Mouse (Mus musculus): ENCODE measurements around the gene Gspt1. TPM values are rescaled to one million over a fixed set of nuclear protein-coding genes. Genes with fewer than 3 reads are reported as not detected.
"Not testable (repeated sequence)": the region's sequence is repeated elsewhere in the genome, so short reads cannot be mapped to it uniquely, and the experiment has no call there.

Gene Gspt1
- 58.2 and 58.5 TPM in 2 replicates for polyA plus RNA-seq (2014; fragmentation: Nextera tagmentation; extraction: Ambion mirVana)

DNA sequence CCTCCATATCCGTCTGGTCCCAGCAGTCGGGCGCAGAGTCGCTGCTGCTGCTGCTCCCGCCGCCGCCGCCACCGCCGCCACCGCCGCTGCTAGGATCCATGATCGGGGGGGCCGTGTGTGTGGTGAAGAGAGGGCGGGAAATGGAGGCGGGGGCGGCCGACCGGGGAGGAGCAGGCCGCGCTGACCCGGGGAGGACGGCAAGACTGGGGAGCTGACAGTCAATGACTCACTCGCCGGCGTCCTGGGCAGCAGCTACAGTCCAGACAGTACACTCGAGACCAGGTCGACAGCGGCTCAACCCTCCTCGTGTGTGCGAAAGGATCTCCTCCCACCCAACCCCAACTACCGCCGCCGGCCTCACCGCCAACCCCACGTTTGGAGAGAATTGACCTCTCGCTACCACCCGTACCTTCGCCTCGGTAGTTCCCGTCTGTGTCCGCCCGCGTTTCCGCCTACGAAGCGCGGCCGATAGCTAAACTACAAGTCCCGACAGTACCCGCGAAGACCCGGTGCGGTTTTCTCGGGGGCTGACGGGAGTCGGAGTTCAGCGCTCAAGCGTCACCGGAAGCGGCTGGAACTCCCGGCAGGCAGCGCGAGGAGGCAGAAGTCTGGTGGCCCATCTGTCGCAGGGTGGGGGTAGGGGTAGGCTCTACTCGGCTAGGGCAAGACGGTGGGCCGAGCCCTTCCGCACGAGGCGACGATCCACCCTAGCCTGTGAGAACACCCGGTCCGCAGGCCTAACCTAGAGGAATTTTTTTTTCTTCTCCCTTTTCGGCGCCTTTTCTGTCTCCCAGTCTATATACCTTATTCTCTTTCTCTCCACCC lies at the start of gene Gspt1:
TSS of gene Gspt1 (minus strand) at position 428 of the 825 bp plus-strand sequence.
- WGBS: under 1% methylated on average over 72 of the region's 76 CpGs
- Histone ChIP-seq H3K9me3 (ENCODE audit: control insufficient read depth, low read length) (no peaks in the 10 kb centered on the region), H3K27ac (peak within 1 kb of the TSS; percentile 95), H3K27me3 (ENCODE audit: control insufficient read depth, insufficient read depth, low read length) (no peaks in the 10 kb centered on the region), H3K9ac (peak within 1 kb of the TSS; percentile 95), H3K4me2 (replicated peaks) (peak within 1 kb of the TSS; percentile 94), H3K36me3 (replicated peaks; ENCODE audit: control insufficient read depth, insufficient read depth) (no peaks in the 10 kb centered on the region), H3K4me3 (replicated peaks; ENCODE audit: low read length) (peak within 1 kb of the TSS; percentile 97), H3K4me1 (replicated peaks; ENCODE audit: control insufficient read depth, insufficient read depth, low read length) (peaks cover 26% of the 10 kb centered on the region)
- ATAC-seq (ENCODE audit: low FRiP score) (peak; percentile 99), DNase-seq (ENCODE audit: low spot score) (peak; percentile 98)

DNA sequence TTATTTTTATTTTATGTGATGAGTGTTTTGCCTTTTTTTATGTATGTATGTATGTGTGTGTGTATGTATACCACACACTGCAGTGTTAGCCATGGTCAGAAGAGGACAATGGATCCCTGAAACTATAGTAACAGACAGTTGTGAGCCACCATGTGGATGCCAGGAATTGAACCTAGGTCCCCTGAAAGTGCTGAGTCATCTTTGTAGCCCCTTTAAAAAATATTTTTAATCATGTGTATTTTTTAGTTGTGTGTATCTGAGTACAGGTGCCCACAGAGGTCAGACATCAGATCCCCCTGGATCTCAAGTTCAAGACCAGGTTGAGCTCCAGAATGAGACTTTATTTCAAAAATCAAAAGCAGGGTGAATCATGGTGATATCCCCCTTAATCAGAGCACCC lies 49.6 kb upstream of the Gspt1 start:
- ATAC-seq (ENCODE audit: low FRiP score) (no peak), DNase-seq (ENCODE audit: low spot score) (no peak)
- Histone ChIP-seq H3K9me3 (ENCODE audit: control insufficient read depth, low read length) (no peaks in the 10 kb centered on the region), H3K27ac (no peak overlapping the region), H3K36me3 (replicated peaks; ENCODE audit: control insufficient read depth, insufficient read depth) (no peaks in the 10 kb centered on the region), H3K27me3 (ENCODE audit: control insufficient read depth, insufficient read depth, low read length) (no peaks in the 10 kb centered on the region), H3K4me3 (replicated peaks; ENCODE audit: low read length) (no peak overlapping the region), H3K9ac (no peak overlapping the region), H3K4me2 (replicated peaks) (no peak overlapping the region), H3K4me1 (replicated peaks; ENCODE audit: control insufficient read depth, insufficient read depth, low read length) (no peaks in the 10 kb centered on the region)

DNA sequence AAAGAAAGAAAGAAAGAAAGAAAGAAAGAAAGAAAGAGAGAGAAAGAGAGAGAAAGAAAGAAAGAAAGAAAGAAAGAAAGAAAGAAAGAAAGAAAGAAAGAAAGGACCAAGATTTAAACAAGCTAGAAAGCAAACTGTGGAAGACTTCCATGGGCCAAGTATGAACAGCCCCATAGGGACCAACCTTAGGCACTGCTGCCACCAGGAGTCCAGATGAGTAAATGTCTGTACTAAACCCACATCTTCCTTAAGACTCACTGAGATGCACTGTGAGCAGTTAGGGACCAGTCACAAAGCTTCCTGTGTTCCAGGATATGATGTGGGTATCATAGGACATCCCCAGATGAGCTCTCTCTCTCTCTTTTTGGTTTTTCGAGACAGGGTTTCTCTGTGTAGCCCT lies 43.6 kb upstream of the Gspt1 start:
- not testable (repeated sequence) for H3K9me3 ChIP-seq (ENCODE audit: control insufficient read depth, low read length); H3K9ac ChIP-seq; ATAC-seq (ENCODE audit: low FRiP score); H3K4me2 ChIP-seq (replicated peaks); H3K36me3 ChIP-seq (replicated peaks; ENCODE audit: control insufficient read depth, insufficient read depth); DNase-seq (ENCODE audit: low spot score); H3K27ac ChIP-seq; H3K4me1 ChIP-seq (replicated peaks; ENCODE audit: control insufficient read depth, insufficient read depth, low read length); H3K4me3 ChIP-seq (replicated peaks; ENCODE audit: low read length); H3K27me3 ChIP-seq (ENCODE audit: control insufficient read depth, insufficient read depth, low read length)
- WGBS: 75% methylated on average over 1 of the region's 1 CpGs

DNA sequence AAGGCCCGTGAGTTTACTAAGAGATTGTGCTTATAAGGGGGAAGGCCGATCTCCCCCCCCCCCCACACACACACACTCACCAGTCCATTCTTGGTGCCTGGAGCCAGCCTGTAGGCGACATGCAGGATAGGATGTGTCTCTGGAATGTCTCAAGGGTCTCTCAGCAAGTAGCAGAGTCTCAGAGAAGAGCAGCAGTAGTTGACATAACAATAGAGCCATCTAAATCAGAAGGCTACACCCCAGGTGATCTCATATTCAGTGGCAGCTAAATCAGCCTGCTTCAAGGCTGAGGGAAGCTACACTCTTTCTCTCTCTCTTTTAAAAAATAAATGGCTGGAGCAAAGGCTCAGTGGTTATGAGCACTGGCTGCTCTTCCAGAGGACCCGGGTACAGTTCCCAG lies 41.5 kb upstream of the Gspt1 start:
- not testable (repeated sequence) for H3K4me3 ChIP-seq (replicated peaks; ENCODE audit: low read length); H3K9me3 ChIP-seq (ENCODE audit: control insufficient read depth, low read length)

DNA sequence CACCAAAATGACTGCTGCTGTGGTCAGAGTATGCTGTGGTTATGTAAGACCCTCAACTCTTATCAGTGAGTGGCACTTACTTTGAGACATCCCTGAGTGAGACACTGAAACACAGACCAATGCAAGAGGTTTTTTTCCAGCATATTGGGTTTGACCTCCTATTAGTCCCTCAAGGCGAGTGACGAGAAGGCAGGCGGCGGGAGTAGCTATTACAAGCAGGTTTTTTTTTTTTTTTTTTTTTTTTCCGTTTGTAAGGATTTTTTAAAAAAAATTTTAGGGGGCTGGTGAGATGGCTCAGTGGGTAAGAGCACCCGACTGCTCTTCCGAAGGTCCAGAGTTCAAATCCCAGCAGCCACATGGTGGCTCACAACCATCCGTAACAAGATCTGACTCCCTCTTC lies 34.7 kb upstream of the Gspt1 start:
- ATAC-seq (ENCODE audit: low FRiP score); H3K9ac ChIP-seq; H3K9me3 ChIP-seq (ENCODE audit: control insufficient read depth, low read length); H3K4me1 ChIP-seq (replicated peaks; ENCODE audit: control insufficient read depth, insufficient read depth, low read length); H3K27ac ChIP-seq; H3K27me3 ChIP-seq (ENCODE audit: control insufficient read depth, insufficient read depth, low read length); H3K4me3 ChIP-seq (replicated peaks; ENCODE audit: low read length); H3K4me2 ChIP-seq (replicated peaks); DNase-seq (ENCODE audit: low spot score); H3K36me3 ChIP-seq (replicated peaks; ENCODE audit: control insufficient read depth, insufficient read depth): not testable (repeated sequence)
- 92% methylated on average over 7 of the region's 8 CpGs for whole genome bisulfite sequencing

More for the DNA sequence above, 41.5 kb upstream of the Gspt1 start:
- H3K36me3 ChIP-seq (replicated peaks; ENCODE audit: control insufficient read depth, insufficient read depth); H3K4me2 ChIP-seq (replicated peaks); ATAC-seq (ENCODE audit: low FRiP score); H3K27ac ChIP-seq; H3K9ac ChIP-seq; DNase-seq (ENCODE audit: low spot score); H3K4me1 ChIP-seq (replicated peaks; ENCODE audit: control insufficient read depth, insufficient read depth, low read length); H3K27me3 ChIP-seq (ENCODE audit: control insufficient read depth, insufficient read depth, low read length): not testable (repeated sequence)
- 67% methylated on average over 4 of the region's 4 CpGs for WGBS

DNA sequence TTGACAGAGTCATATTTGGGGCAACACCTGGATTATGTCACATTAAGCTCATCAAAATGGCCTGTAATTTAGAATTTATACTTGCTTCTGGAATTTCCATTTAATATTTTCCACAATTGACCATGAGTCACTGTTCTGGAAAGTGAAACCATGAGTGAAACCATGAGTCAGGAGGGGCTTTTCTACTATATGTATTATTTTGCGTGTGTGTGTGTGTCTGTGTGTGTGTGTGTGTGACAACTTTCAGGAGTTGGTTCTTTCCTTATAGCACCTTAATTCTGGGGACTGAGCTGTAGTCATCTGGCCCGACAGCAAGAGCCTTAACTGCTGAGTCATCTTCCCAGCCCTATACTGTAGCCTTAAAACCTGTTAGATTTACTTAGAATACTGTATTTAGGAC lies 31.8 kb upstream of the Gspt1 start:
- no peaks in the 10 kb centered on the region for H3K27me3 ChIP-seq (ENCODE audit: control insufficient read depth, insufficient read depth, low read length)
- ATAC-seq (ENCODE audit: low FRiP score): no peak
- H3K4me3 ChIP-seq (replicated peaks; ENCODE audit: low read length): no peak overlapping the region
- no peaks in the 10 kb centered on the region for H3K9me3 ChIP-seq (ENCODE audit: control insufficient read depth, low read length)
- no peak overlapping the region for H3K9ac ChIP-seq
- H3K36me3 ChIP-seq (replicated peaks; ENCODE audit: control insufficient read depth, insufficient read depth): no peaks in the 10 kb centered on the region
- H3K27ac ChIP-seq: no peak overlapping the region
- no peaks in the 10 kb centered on the region for H3K4me1 ChIP-seq (replicated peaks; ENCODE audit: control insufficient read depth, insufficient read depth, low read length)
- 87% methylated on average over 2 of the region's 2 CpGs for WGBS
- H3K4me2 ChIP-seq (replicated peaks): no peak overlapping the region
- DNase-seq (ENCODE audit: low spot score): no peak

DNA sequence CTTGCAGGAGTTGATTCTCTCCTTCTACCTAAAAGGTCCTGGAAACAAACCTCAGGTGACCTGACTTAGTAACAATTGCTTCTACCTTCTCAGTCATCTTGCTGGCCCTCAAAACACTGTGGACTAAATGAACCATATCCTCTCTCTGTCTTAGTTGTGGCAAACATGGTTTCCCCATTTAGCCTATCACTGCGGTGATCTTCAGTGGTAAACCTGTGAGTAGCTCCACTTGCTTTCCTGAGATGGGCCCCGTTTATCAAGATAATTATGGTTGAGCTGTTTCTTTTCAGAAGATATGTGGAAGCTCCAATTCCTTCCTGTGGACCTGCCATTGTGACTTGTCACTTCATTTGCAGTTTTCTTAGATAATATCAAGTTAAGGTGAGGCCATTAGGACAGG lies 30.8 kb upstream of the Gspt1 start:
- DNase-seq (ENCODE audit: low spot score): no peak
- 94% methylated on average over 2 of the region's 2 CpGs for WGBS
- Histone ChIP-seq H3K4me1 (replicated peaks; ENCODE audit: control insufficient read depth, insufficient read depth, low read length) (no peaks in the 10 kb centered on the region), H3K27me3 (ENCODE audit: control insufficient read depth, insufficient read depth, low read length) (no peaks in the 10 kb centered on the region), H3K36me3 (replicated peaks; ENCODE audit: control insufficient read depth, insufficient read depth) (no peaks in the 10 kb centered on the region), H3K4me2 (replicated peaks) (no peak overlapping the region), H3K4me3 (replicated peaks; ENCODE audit: low read length) (no peak overlapping the region), H3K9ac (no peak overlapping the region), H3K9me3 (ENCODE audit: control insufficient read depth, low read length) (no peaks in the 10 kb centered on the region), H3K27ac (no peak overlapping the region)
- ATAC-seq (ENCODE audit: low FRiP score): no peak

DNA sequence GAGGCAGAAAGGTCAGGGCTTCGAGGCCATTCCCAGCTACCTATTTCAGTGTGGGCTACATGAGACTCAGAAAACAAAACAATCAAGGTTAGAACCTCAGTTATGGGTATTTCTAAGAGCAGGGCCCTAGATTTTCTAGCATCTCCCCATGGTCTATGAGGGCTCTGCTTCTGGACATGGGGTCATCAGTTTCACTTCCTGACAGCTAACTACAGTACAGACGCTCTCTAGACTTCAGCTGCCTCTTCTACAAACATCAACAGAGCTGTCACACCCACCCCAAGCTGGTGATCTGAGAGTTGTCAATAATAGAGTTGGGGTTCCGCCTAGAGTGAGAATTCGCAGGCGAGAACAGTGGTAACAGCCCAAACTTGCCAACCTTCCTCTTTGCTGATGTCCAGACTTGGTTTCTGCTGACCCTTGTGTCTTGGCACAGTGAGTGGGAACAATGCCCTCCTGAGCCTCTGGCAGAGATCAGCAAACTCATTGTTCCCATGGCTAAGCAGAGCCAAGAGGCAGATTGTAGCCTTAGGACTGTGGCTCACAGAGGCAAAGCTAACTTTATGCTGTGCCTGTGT lies 28.6 kb upstream of the Gspt1 start:
- H3K27ac ChIP-seq: no peak overlapping the region
- H3K4me3 ChIP-seq (replicated peaks; ENCODE audit: low read length): no peak overlapping the region
- no peaks in the 10 kb centered on the region for H3K9me3 ChIP-seq (ENCODE audit: control insufficient read depth, low read length)
- H3K27me3 ChIP-seq (ENCODE audit: control insufficient read depth, insufficient read depth, low read length): no peaks in the 10 kb centered on the region
- DNase-seq (ENCODE audit: low spot score): no peak
- no peaks in the 10 kb centered on the region for H3K36me3 ChIP-seq (replicated peaks; ENCODE audit: control insufficient read depth, insufficient read depth)
- no peak overlapping the region for H3K9ac ChIP-seq
- H3K4me1 ChIP-seq (replicated peaks; ENCODE audit: control insufficient read depth, insufficient read depth, low read length): no peaks in the 10 kb centered on the region
- H3K4me2 ChIP-seq (replicated peaks): no peak overlapping the region
- ATAC-seq (ENCODE audit: low FRiP score): no peak
- WGBS: 81% methylated on average over 5 of the region's 5 CpGs

DNA sequence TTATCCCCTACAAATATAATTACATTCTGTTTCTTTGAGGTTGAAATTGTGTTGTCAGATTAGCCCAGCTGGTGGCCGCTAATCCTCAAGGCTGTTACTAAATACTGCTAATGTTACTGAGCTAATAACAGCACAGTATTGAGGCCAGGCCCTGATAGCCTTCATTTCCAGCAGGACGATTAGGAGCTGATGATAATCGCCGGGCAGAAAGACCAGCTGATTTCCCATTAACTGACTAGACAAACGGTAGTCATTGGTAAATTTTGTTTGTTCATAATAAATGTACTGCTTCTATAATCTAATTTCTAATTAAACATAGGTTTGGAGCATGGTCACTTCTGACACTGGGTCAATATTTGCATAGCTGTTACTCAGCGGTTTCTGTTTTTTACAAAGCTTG lies 24.7 kb upstream of the Gspt1 start:
- WGBS: 72% methylated on average over 6 of the region's 6 CpGs
- H3K27ac ChIP-seq: no peak overlapping the region
- no peaks in the 10 kb centered on the region for H3K36me3 ChIP-seq (replicated peaks; ENCODE audit: control insufficient read depth, insufficient read depth)
- no peaks in the 10 kb centered on the region for H3K9me3 ChIP-seq (ENCODE audit: control insufficient read depth, low read length)
- H3K9ac ChIP-seq: no peak overlapping the region
- DNase-seq (ENCODE audit: low spot score) (no peak), ATAC-seq (ENCODE audit: low FRiP score) (no peak)
- H3K4me1 ChIP-seq (replicated peaks; ENCODE audit: control insufficient read depth, insufficient read depth, low read length): no peaks in the 10 kb centered on the region
- H3K4me2 ChIP-seq (replicated peaks): no peak overlapping the region
- no peaks in the 10 kb centered on the region for H3K27me3 ChIP-seq (ENCODE audit: control insufficient read depth, insufficient read depth, low read length)
- no peak overlapping the region for H3K4me3 ChIP-seq (replicated peaks; ENCODE audit: low read length)
